Mouse (Mus musculus): ENCODE measurements around the gene Map3k13. TPM values are rescaled to one million over a fixed set of nuclear protein-coding genes. Genes with fewer than 3 reads are reported as not detected.

Map3k13 gene
- total and polyA plus RNA-seq, 3 experiments: 0.23 to 0.82 TPM; not detected in 1

DNA sequence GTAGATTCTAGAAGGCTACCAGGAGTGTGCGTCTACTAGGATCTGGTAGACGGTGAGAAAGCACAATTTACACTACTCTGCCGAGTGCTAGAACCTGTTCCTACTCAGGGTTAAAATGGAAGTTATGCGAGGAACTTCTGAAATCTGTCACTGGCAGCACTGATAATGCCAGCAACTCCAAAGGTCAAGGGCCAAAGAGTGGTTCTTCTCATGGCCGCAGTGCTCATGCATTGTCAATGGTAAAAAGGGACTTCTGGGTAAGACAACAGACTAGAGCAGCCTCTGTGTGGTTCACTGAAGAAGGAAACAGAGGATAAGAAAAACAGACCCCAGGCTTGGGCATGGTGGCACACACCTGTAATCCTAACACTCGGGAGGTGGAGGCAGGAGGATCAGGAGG is 176.4 kb downstream of the Map3k13 start:
- no peaks in the 10 kb centered on the region for H3K36me3 ChIP-seq (ENCODE audit: control insufficient read depth in 1 of 2, insufficient read depth in 2 of 2, low read length in 2 of 2)
- no peak for TF ChIP-seq MXI1 (IDR thresholded peaks at IDR 0.05; ENCODE audit: low read depth, low read length)
- TF ChIP-seq SIN3A (IDR thresholded peaks at IDR 0.05; ENCODE audit: low read length): no peak
- no peak for TF ChIP-seq E2F4 (IDR thresholded peaks at IDR 0.05; ENCODE audit: borderline replicate concordance, low read depth, low read length)
- TF ChIP-seq TAL1 (IDR thresholded peaks at IDR 0.05; ENCODE audit: low read length): no peak
- TF ChIP-seq GABPA (IDR thresholded peaks at IDR 0.05; ENCODE audit: low read depth, low read length): no peak
- TF ChIP-seq MAZ (IDR thresholded peaks at IDR 0.05; ENCODE audit: low read depth, low read length): no peak
- TF ChIP-seq POLR2AphosphoS2 (IDR thresholded peaks at IDR 0.05; ENCODE audit: low read length): no peak
- TF ChIP-seq SMC3 (IDR thresholded peaks at IDR 0.05; ENCODE audit: low read depth, low read length): no peak
- no peak for TF ChIP-seq MEF2A (IDR thresholded peaks at IDR 0.05; ENCODE audit: extremely low read depth, insufficient replicate concordance, low read depth, low read length, poor library complexity, severe bottlenecking)
- TF ChIP-seq ZNF384 (IDR thresholded peaks at IDR 0.05; ENCODE audit: low read depth, low read length): no peak
- no peak for TF ChIP-seq CHD2 (IDR thresholded peaks at IDR 0.05; ENCODE audit: low read length)
- no peak for TF ChIP-seq ZMIZ1 (IDR thresholded peaks at IDR 0.05; ENCODE audit: low read depth, low read length)
- no peak for TF ChIP-seq EP300 (IDR thresholded peaks at IDR 0.05; ENCODE audit: low read depth in 1 of 2, low read length in 2 of 2)
- no peak for TF ChIP-seq TBP (IDR thresholded peaks at IDR 0.05; ENCODE audit: low read depth, low read length)
- no peak for TF ChIP-seq GATA1 (IDR thresholded peaks at IDR 0.05; ENCODE audit: low read depth, low read length)
- no peak for TF ChIP-seq KAT2A (conservative IDR thresholded peaks at IDR 0.05; ENCODE audit: low read depth, low read length)
- TF ChIP-seq POLR2A (IDR thresholded peaks at IDR 0.05; ENCODE audit: control insufficient read depth in 1 of 2, insufficient read depth in 1 of 2, low read depth in 1 of 2, low read length in 2 of 2, poor library complexity in 1 of 2): no peak
- no peak for TF ChIP-seq TCF12 (IDR thresholded peaks at IDR 0.05; ENCODE audit: low read depth, low read length)
- H3K4me1 ChIP-seq (ENCODE audit: control insufficient read depth in 1 of 2, insufficient read depth in 2 of 2, low read length in 2 of 2): no peaks in the 10 kb centered on the region
- H3K4me3 ChIP-seq (ENCODE audit: control insufficient read depth in 1 of 2, insufficient read depth in 1 of 2, low read depth in 2 of 2, low read length in 2 of 2): no peak overlapping the region
- H3K79me2 ChIP-seq (ENCODE audit: control insufficient read depth, insufficient read depth, low read length, poor library complexity): no peaks in the 10 kb centered on the region
- no peak for DNase-seq (ENCODE audit: low read depth, low spot score)
- no peak overlapping the region for H3K27ac ChIP-seq (ENCODE audit: control insufficient read depth, low read depth, low read length)
- peaks cover 0 to 2% of the 10 kb centered on the region in 2 experiments; a peak in 1 of 4 replicates for H3K27me3 ChIP-seq (ENCODE audit: control insufficient read depth in 1 of 2, insufficient read depth in 2 of 2, low read length in 2 of 2)
- H3K9ac ChIP-seq (ENCODE audit: control insufficient read depth, low read depth, low read length, poor library complexity, severe bottlenecking): no peak overlapping the region
- no peaks in the 10 kb centered on the region for H3K9me3 ChIP-seq (replicated peaks; ENCODE audit: insufficient read depth, low read length)

DNA sequence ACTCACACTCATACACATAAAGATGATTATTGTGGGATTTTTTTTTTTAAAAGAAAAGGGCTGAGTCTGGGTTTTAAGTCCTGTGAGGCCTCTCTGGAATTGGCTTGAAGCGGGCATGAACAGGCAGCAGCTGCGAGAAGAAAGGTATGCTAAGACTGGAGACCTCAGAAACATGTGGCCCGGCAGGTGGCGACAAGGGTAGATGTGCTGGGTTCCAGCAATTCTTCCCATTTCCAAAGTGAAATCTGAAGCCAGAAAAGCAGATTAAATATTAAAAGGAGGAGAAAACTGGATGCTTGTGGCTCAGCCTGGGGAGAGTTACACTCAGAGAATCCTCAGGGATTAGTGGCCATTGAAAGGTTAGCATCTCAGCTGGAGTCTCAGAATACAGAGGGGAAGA is 177.3 kb downstream of the Map3k13 start:
- H3K4me1 ChIP-seq (ENCODE audit: control insufficient read depth in 1 of 2, insufficient read depth in 2 of 2, low read length in 2 of 2): no peaks in the 10 kb centered on the region
- no peak overlapping the region for H3K27ac ChIP-seq (ENCODE audit: control insufficient read depth, low read depth, low read length)
- no peaks in the 10 kb centered on the region for H3K36me3 ChIP-seq (ENCODE audit: control insufficient read depth in 1 of 2, insufficient read depth in 2 of 2, low read length in 2 of 2)
- TF ChIP-seq MYB (IDR thresholded peaks at IDR 0.05; ENCODE audit: low read depth, low read length) (no peak), POLR2AphosphoS5 (IDR thresholded peaks at IDR 0.05; ENCODE audit: borderline replicate concordance, low read depth, low read length) (no peak), CHD2 (IDR thresholded peaks at IDR 0.05; ENCODE audit: low read length) (no peak), GATA1 (IDR thresholded peaks at IDR 0.05; ENCODE audit: low read depth, low read length) (no peak), MYC (IDR thresholded peaks at IDR 0.05; ENCODE audit: low read depth, low read length) (no peak), ZC3H11A (IDR thresholded peaks at IDR 0.05; ENCODE audit: low read depth, low read length) (no peak), TCF12 (IDR thresholded peaks at IDR 0.05; ENCODE audit: low read depth, low read length) (no peak), MXI1 (IDR thresholded peaks at IDR 0.05; ENCODE audit: low read depth, low read length) (no peak), CTCF (IDR thresholded peaks at IDR 0.05 in 2 of 3, conservative IDR thresholded peaks at IDR 0.05 in 1 of 3; ENCODE audit: control insufficient read depth in 1 of 3, insufficient read depth in 1 of 3, low read depth in 2 of 3, low read length in 3 of 3, poor library complexity in 1 of 3, severe bottlenecking in 1 of 3) (no peak), HCFC1 (IDR thresholded peaks at IDR 0.05; ENCODE audit: low read depth, low read length) (no peak), RCOR1 (IDR thresholded peaks at IDR 0.05; ENCODE audit: low read depth, low read length) (no peak), USF1 (IDR thresholded peaks at IDR 0.05; ENCODE audit: low read depth, low read length) (no peak), EP300 (IDR thresholded peaks at IDR 0.05; ENCODE audit: low read depth in 1 of 2, low read length in 2 of 2) (no peak)
- H3K27me3 ChIP-seq (ENCODE audit: control insufficient read depth in 1 of 2, insufficient read depth in 2 of 2, low read length in 2 of 2): peaks cover 0 to 2% of the 10 kb centered on the region in 2 experiments; a peak in 1 of 4 replicates
- no peak overlapping the region for H3K9ac ChIP-seq (ENCODE audit: control insufficient read depth, low read depth, low read length, poor library complexity, severe bottlenecking)
- no peak overlapping the region for H3K4me3 ChIP-seq (ENCODE audit: control insufficient read depth in 1 of 2, insufficient read depth in 1 of 2, low read depth in 2 of 2, low read length in 2 of 2)
- H3K9me3 ChIP-seq (replicated peaks; ENCODE audit: insufficient read depth, low read length): no peaks in the 10 kb centered on the region
- no peak for DNase-seq (ENCODE audit: low read depth, low spot score)
- H3K79me2 ChIP-seq (ENCODE audit: control insufficient read depth, insufficient read depth, low read length, poor library complexity): no peaks in the 10 kb centered on the region

Data from MEL (cell line).